Comparison of ENCODE assay signal across 8 mouse cellular contexts in genomic region chr5:88766121-88766520, GRCm38 (mm10). TPM values are rescaled to one million over a fixed set of nuclear protein-coding genes. Genes with fewer than 3 reads are reported as not detected.
DNase-seq lines count a peak whose midpoint lies in the region; ATAC-seq and TF ChIP-seq lines count a peak whose summit lies in the region.

No protein-coding gene starts in this region.

- peaks cover 3% of the 10 kb centered on the region; the same call in 1 of the 2 replicates for H3K36me3 ChIP-seq in lung, embryonic 16.5 days (ENCODE audit: control insufficient read depth, insufficient read depth, low read length)
- peaks cover 50% of the 10 kb centered on the region for H3K36me3 ChIP-seq in forebrain, embryonic 10.5 days (replicated peaks)
- H3K36me3 ChIP-seq in liver, embryonic 14.5 days (replicated peaks; ENCODE audit: control insufficient read depth, insufficient read depth, low read depth): peaks cover 25% of the 10 kb centered on the region

- H3K4me3 ChIP-seq in lung, embryonic 16.5 days (ENCODE audit: low read length): peak overlapping the region; percentile 82
- H3K4me3 ChIP-seq in lung, adult 2 months (replicated peaks; ENCODE audit: extremely low read depth, low read depth, low read length): no peak overlapping the region
- H3K4me3 ChIP-seq in forebrain, embryonic 10.5 days: peak overlapping the region; percentile 80
- H3K4me3 ChIP-seq in liver, embryonic 14.5 days (ENCODE audit: insufficient read depth in 1 of 2, low read depth in 2 of 2, low read length in 2 of 2): peak overlapping the region; percentile 78 to 97

- no peak for ATAC-seq in lung, embryonic 16.5 days (ENCODE audit: low read depth)
- ATAC-seq in liver, embryonic 14.5 days (ENCODE audit: insufficient read depth): no peak

- TF ChIP-seq POLR2A in lung, adult 2 months (IDR thresholded peaks at IDR 0.05; ENCODE audit: borderline replicate concordance, extremely low read depth, low read depth, low read length): no peak

- no peaks in the 10 kb centered on the region for H3K27me3 ChIP-seq in lung, embryonic 16.5 days (ENCODE audit: control insufficient read depth, insufficient read depth, low read depth, low read length)
- H3K27me3 ChIP-seq in forebrain, embryonic 10.5 days (ENCODE audit: poor library complexity, severe bottlenecking): no peaks in the 10 kb centered on the region
- no peaks in the 10 kb centered on the region for H3K27me3 ChIP-seq in liver, embryonic 14.5 days (ENCODE audit: control insufficient read depth, insufficient read depth, low read length)

- no peaks in the 10 kb centered on the region for H3K9me3 ChIP-seq in lung, embryonic 16.5 days (ENCODE audit: control insufficient read depth, low read length)
- H3K9me3 ChIP-seq in forebrain, embryonic 10.5 days: no peaks in the 10 kb centered on the region
- H3K9me3 ChIP-seq in liver, embryonic 14.5 days (ENCODE audit: control insufficient read depth, low read length): no peaks in the 10 kb centered on the region

- no peak for DNase-seq in lung, adult 2 months
- DNase-seq in forebrain, embryonic 10.5 days (ENCODE audit: extremely low spot score, low spot score): no peak
- peak in 1 of 3 experiments; percentile 11 for DNase-seq in liver, embryonic 14.5 days (ENCODE audit: low read depth in 3 of 3, low spot score in 3 of 3)
- DNase-seq in thymus, adult 18-20 months: peak; percentile 45 to 76
- no peak for DNase-seq in right cerebral cortex, postnatal 10 days (ENCODE audit: low spot score in 2 of 2)
- no peak for DNase-seq in ovary, postnatal 10 days (ENCODE audit: low spot score)
- DNase-seq in cerebellum, postnatal 25 days: no peak

- H3K4me2 ChIP-seq in lung, embryonic 16.5 days (ENCODE audit: low read depth, low read length): peak overlapping the region; percentile 86
- H3K4me2 ChIP-seq in liver, embryonic 14.5 days (ENCODE audit: low read depth): peak overlapping the region; percentile 91

- H3K9ac ChIP-seq in lung, embryonic 16.5 days (ENCODE audit: low read length): no peak overlapping the region
- peak overlapping the region; percentile 97 for H3K9ac ChIP-seq in liver, embryonic 14.5 days (replicated peaks)

- TF ChIP-seq EP300 in liver, embryonic 14.5 days (IDR thresholded peaks at IDR 0.05; ENCODE audit: low read depth): no peak

- H3K27ac ChIP-seq in lung, embryonic 16.5 days (ENCODE audit: low read length): no peak overlapping the region
- peak overlapping the region; percentile 96 for H3K27ac ChIP-seq in forebrain, embryonic 10.5 days
- H3K27ac ChIP-seq in liver, embryonic 14.5 days: peak overlapping the region; percentile 90

- whole genome bisulfite sequencing in lung, embryonic 16.5 days: 40% methylated on average over 6 of the region's 6 CpGs
- 49% methylated on average over 6 of the region's 6 CpGs for WGBS in lung, adult 2 months
- WGBS in forebrain, embryonic 10.5 days: 79% methylated on average over 6 of the region's 6 CpGs
- WGBS in liver, embryonic 14.5 days (ENCODE audit: insufficient replicate concordance): 33% methylated on average over 6 of the region's 6 CpGs

- H3K4me1 ChIP-seq in lung, embryonic 16.5 days (replicated peaks; ENCODE audit: control insufficient read depth, insufficient read depth, low read length): peaks cover 13% of the 10 kb centered on the region
- H3K4me1 ChIP-seq in lung, adult 2 months (ENCODE audit: control insufficient read depth, insufficient read depth, low read length): peaks cover 3% of the 10 kb centered on the region
- H3K4me1 ChIP-seq in forebrain, embryonic 10.5 days: peaks cover 27% of the 10 kb centered on the region
- H3K4me1 ChIP-seq in liver, embryonic 14.5 days (replicated peaks; ENCODE audit: control insufficient read depth in 2 of 2, insufficient read depth in 2 of 2, low read length in 1 of 2): peaks cover 30 to 33% of the 10 kb centered on the region in 2 experiments

- TF ChIP-seq CTCF in lung, adult 2 months (IDR thresholded peaks at IDR 0.05; ENCODE audit: insufficient read depth, low read length): no peak
- no peak for TF ChIP-seq CTCF in liver, embryonic 14.5 days (IDR thresholded peaks at IDR 0.05; ENCODE audit: low read depth)

RNA-seq across cellular contexts. Expression of gene Dck, which starts 1.3 kb away (rescaled TPM):
- polyA plus RNA-seq in lung, embryonic 16.5 days (2015; fragmentation: Nextera tagmentation; extraction: Ambion mirVana): 47.1 and 47.4 TPM in 2 replicates
- polyA plus RNA-seq in lung, adult 2 months (2012; rRNA removed): 2.1 and 3.3 TPM in 2 replicates
- 122 and 127 TPM in 2 replicates for polyA plus RNA-seq in forebrain, embryonic 10.5 days (2016; fragmentation: Nextera tagmentation; extraction: Ambion mirVana)
- polyA plus RNA-seq in liver, embryonic 14.5 days (2012; rRNA removed): 29.9 and 38.0 TPM in 2 replicates
- polyA plus RNA-seq in liver, embryonic 14.5 days (2014; fragmentation: Nextera tagmentation; extraction: Ambion mirVana): 99.8 and 113 TPM in 2 replicates

RNA-seq across cellular contexts. Expression of gene Mob1b, which starts 45.5 kb away (rescaled TPM):
- 12.1 and 13.4 TPM in 2 replicates for polyA plus RNA-seq in lung, embryonic 16.5 days (2015; fragmentation: Nextera tagmentation; extraction: Ambion mirVana)
- polyA plus RNA-seq in lung, adult 2 months (2012; rRNA removed): 3.2 and 7.1 TPM in 2 replicates
- 14.1 and 14.9 TPM in 2 replicates for polyA plus RNA-seq in forebrain, embryonic 10.5 days (2016; fragmentation: Nextera tagmentation; extraction: Ambion mirVana)
- polyA plus RNA-seq in liver, embryonic 14.5 days (2012; rRNA removed): 4.6 and 6.6 TPM in 2 replicates
- polyA plus RNA-seq in liver, embryonic 14.5 days (2014; fragmentation: Nextera tagmentation; extraction: Ambion mirVana): 9.4 and 9.6 TPM in 2 replicates

Comparison
In these comparisons a context has a peak if more than half of its experiments do, and no peak if none do; other contexts are left out.
1. DNase-seq: peak in thymus, adult 18-20 months (2 of 2); none in lung, adult 2 months (single experiment), forebrain, embryonic 10.5 days (single experiment), right cerebral cortex, postnatal 10 days (0 of 2), ovary, postnatal 10 days (single experiment) and cerebellum, postnatal 25 days (0 of 2).